Mouse (Mus musculus): Measurements from ENCODE around the gene Dguok.

Gene Dguok

DNA sequence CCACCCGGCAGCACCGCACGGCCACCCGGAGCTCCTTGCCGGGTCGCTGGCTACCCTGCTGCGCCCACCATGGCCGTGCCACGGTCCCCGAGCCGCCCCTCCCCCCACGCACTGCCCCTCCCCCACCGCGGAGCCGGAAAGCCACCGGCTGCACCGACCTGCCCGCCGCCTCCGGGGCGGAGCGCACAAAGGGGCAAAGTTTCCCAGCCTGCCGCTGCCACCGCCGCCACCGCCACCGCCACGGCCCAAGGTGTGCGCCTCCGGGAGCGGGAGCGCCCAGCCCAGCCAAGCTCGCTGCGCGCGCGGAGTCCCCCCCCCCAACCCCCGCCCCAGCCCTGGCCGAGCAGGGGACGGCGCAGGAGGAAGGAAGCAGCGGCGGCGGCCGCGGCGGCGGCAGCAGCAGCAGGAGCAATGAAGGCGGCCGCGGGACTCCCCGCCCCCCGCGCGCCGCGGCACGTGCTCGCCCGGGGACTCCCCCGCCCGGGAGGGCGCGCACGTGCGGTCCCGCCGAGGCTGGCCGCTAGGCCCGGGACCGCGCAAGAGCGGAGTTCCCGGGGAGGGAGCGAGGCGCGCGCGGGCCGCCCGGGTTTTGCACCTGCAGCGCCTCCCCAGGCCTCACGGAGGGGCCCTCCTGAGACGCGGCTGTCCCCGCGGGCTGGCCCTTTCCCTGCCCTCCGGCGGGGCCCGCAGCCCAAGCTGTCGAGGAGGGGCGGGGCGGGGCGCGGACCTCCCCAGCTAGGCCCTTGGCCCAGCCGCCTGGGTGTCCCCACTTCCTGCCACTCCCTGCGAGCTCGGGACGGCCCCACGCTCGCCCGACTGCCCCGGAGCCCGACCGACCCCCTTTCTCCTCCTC is 50.4 kb downstream of the Dguok start:
- in situ Hi-C loops (cut with MboI, MseI), result loop anchor here (10.0 kb wide), 1 partner anchor 1998 kb away; the partner anchor contains the start of genes Cct7 and Pradc1

DNA sequence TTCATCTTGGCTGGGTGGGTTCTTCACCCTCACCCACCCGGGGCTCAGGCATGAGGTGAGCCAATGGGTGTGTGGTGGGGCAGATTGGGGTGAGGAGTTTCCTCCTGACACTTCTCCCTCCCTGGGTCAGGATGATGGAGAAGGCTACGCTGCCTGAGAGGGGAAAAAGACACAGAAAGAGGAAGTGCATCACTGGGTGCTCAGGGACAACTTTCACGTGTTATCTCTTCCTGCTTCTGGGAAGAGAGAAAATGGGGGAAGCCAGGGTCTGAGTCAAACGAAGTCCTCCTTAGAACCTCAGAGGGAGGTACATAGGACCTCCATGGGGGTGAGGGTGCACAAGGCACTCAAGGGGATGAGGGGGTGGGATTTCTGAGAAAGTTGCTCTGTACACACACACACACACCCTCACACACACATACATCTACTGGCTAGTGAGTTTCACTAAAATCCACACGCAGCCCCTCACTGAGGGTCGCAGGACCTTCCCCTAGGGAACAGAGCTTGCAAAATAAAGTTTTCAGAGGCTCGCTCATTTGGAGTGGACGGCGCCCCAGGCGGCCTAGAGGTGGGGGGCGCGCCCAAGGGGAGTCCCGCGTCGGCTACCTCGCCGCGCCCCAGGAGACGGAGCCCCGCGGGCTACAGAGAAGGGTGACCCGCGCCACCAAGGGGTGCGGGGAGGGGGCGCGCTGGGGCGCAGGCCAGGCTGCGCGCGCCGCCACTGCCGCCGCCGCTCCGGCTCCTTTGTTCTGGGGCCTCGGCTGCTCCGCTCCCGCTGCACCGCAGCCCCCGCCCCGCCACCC is 51.2 kb downstream of the Dguok start:
- in situ Hi-C loops (cut with MboI, MseI), result loop anchor here (10.0 kb wide), 1 partner anchor 1999 kb away; the partner anchor contains the start of genes Cct7 and Pradc1

- in situ Hi-C loops (cut with MboI, MseI), result loop anchor here (5.0 to 10.0 kb wide), 2 partner anchors 61 to 2001 kb away; partner anchors contain the start of genes Cct7 and Pradc1
Observed at GRCm38 (mm10) chr6:83453706-83454105, 53.1 kb downstream of the Dguok start.

- in situ Hi-C loops (cut with MboI, MseI), result loop anchor here (5.0 to 10.0 kb wide), 2 partner anchors 58 to 2004 kb away; partner anchors contain the start of genes Cct7 and Pradc1
Observed at GRCm38 (mm10) chr6:83450451-83451303, 56.1 kb downstream of the Dguok start.

- in situ Hi-C loops (cut with MboI, MseI), result no loop called here
Observed at GRCm38 (mm10) chr6:83449440-83449839, 57.3 kb downstream of the Dguok start.

DNA sequence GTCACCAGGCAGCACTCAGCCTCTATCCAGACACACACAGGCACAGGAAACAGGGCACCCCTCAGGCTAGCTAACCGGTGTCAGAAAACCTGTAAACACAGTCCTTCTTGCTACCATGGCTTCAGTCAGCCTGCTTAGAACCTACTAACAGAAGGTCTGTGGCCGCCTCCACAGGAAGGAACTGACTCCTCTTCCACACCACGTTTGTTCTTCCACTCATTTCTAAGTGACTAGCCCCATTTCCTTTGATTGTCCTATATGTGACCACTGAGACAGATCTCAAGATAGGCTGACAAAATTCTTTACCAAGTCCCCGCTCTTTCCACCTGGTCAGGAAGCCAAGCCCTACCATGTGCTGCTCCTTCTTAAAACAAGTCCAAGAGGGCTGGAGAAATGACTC is 57.9 kb downstream of the Dguok start:
- in situ Hi-C loops (cut with MboI, MseI), result no loop called here

DNA sequence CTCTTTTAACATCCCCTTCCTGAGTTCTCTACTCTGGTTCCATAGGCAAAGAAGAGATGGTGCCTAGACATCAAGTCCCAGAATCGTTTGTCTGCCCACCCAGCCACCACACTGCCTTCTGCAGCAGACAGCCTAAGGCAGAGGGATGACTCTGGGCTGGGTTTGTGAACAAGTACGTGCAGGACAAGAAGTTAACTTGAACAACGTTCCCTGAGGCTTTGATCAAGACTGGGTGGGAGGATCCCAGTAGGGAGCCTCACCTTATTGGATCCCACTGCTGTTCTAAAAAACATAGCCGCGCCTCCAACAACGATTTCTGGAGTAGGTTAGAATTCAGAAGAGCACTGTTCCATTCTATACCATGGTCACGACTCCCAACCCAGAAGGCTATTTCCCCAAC is 59.7 kb downstream of the Dguok start:
- in situ Hi-C loops (cut with MboI, MseI), result no loop called here

DNA sequence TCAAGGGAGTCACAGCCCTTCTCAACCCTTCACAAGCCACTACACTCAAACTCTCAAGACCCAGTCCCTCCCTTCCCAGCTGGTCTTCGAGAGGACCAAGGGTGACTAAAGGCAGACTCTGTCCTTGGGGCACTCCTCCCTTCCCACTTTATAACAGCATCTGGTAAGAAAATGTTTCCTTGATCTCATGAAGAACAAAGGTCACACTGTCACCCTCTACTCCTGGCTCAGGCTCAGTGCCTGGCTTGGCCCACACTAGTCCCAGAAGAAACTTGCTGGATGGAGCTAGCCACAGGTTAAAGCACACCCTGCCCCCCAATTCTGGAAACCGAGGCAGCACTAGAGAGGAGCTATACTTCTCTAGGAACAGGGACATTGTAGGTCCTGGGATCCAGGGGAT is 61.0 kb downstream of the Dguok start:
- in situ Hi-C loops (cut with MboI, MseI), result no loop called here

GRCm38 (mm10) chr6:83443441-83444340 is 63.1 kb downstream of the Dguok start:
- in situ Hi-C loops (cut with MboI, MseI), result loop anchor here (5.0 kb wide), 1 partner anchor 64 kb away; the partner anchor contains the start of gene Dguok

GRCm38 (mm10) chr6:83442639-83443038 is 64.1 kb downstream of the Dguok start:
- in situ Hi-C loops (cut with MboI, MseI), result loop anchor here (5.0 kb wide), 1 partner anchor 65 kb away; the partner anchor contains the start of gene Dguok

GRCm38 (mm10) chr6:83441259-83442061 is 65.3 kb downstream of the Dguok start:
- in situ Hi-C loops (cut with MboI, MseI), result loop anchor here (5.0 kb wide), 1 partner anchor 66 kb away; the partner anchor contains the start of gene Dguok

DNA sequence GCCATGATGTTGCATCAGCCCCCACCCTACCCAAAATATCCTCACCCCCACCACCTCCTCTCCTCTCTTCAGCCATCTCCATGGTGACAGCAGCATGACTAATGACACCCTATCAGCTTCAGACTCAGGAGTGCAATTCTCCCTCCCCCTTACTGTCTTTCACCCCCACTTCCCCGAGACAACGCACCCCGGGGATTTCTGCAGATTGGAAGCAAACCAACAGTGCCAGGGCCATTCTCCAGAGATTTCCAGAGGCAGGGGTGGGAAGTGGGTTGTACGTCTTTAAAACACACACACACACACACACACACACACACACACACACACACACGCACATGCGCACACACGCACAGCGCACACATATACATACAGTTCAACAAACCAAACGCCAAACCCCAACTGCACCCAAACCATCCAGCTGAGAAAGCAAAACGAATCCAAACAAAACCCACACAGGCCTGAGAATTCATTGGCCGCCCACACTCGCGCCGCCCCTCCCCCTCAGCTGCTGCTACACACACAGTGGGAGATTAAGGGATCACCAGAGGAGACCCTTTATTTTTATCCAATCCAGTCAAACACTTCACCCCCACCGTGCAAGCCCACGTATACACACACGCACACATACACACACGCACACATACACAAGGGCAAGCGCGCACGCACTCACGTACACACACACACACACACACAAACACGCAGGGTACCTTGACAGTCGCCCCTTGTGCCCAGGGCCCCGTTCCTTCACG is 66.1 kb downstream of the Dguok start:
- in situ Hi-C loops (cut with MboI, MseI), result loop anchor here (5.0 kb wide), 1 partner anchor 67 kb away; the partner anchor contains the start of gene Dguok

- in situ Hi-C loops (cut with MboI, MseI), result loop anchor here (5.0 kb wide), 1 partner anchor 67 kb away; the partner anchor contains the start of gene Dguok
Observed at GRCm38 (mm10) chr6:83440197-83440509, 66.6 kb downstream of the Dguok start.

- in situ Hi-C loops (cut with MboI, MseI), result loop anchor here (5.0 kb wide), 1 partner anchor 68 kb away; the partner anchor contains the start of gene Dguok
Observed at GRCm38 (mm10) chr6:83439781-83440180, 67.0 kb downstream of the Dguok start.

- in situ Hi-C loops (cut with MboI, MseI), result no loop called here
Observed at GRCm38 (mm10) chr6:83439119-83439767, 67.5 kb downstream of the Dguok start.

GRCm38 (mm10) chr6:83438584-83438983 is 68.2 kb downstream of the Dguok start:
- in situ Hi-C loops (cut with MboI, MseI), result no loop called here

DNA sequence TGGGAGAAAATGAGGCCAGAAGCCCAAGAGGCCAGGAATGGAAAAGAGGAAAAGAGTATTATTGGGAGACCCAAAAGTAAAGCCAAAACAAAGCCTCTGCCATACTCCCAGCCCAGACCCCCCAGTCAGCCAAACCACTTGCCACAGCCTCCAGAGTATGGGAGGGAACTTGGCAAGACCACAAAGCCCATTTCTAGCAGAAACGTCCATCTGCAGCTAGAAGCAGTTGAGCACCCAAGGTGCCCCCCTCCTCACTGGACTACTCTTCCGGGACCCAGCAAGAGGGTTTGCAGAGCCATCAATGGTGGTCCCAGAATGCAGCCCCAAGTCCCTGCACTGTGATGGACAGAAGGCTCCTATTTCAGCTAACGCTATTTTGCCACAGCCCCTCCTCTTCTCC is 69.0 kb downstream of the Dguok start:
- in situ Hi-C loops (cut with MboI, MseI), result no loop called here

DNA sequence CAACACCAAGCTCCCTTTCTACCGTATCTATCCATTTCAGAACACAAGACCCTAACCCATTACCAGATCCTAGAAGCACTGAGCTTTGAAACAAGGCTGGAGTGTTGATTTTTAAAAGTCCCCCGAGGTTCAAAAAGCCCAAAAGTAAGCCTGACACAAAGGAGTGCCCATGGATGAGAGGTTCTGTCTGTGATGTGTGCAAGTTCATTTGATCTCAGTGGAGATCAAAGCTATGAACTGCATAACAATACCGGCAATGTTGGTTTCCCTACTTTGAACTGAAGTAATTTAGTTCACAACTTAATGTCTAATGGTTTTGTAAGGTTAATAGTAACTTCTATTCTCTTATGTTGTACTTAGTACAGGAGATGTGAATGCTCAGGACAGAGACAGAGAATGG is 69.5 kb downstream of the Dguok start:
- in situ Hi-C loops (cut with MboI, MseI), result no loop called here
